Mouse (Mus musculus) liver, embryonic 14.5 days (tissue): ENCODE data around the gene Abcc4.

Source experiments
- CTCF ChIP-seq: IDR thresholded peaks from 2 replicates; pipeline ENCODE4 v1.5.1; 2016; ENCODE audit warnings: antibody characterized with exemption, low read depth, control low read depth
- EP300 ChIP-seq: IDR thresholded peaks from 2 replicates; pipeline ENCODE4 v1.6.1; 2016; ENCODE audit warnings: antibody characterized with exemption, low read depth

- TF ChIP-seq CTCF (no peak), EP300 (no peak)
Observed at GRCm38 (mm10) chr14:118651704-118652439, 54.1 kb downstream of the Abcc4 start.
